Mouse (Mus musculus) cortical plate, adult 2 months (tissue): ENCODE measurements around the gene Rad9a.

Source experiments
- CTCF ChIP-seq: fragments of 200-500 bp; IDR thresholded peaks from 2 replicates; pipeline ENCODE4 v1.5.1; 2011; ENCODE audit warnings: mild to moderate bottlenecking, control low read depth, low read length; ENCODE audit not compliant: insufficient read depth; ENCODE audit errors: extremely low read depth
- POLR2A ChIP-seq: fragments of 200-500 bp; IDR thresholded peaks from 2 replicates; pipeline ENCODE4 v1.6.1; 2011; ENCODE audit warnings: mild to moderate bottlenecking, low read length, control low read depth; ENCODE audit not compliant: insufficient read depth; ENCODE audit errors: extremely low read depth

- TF ChIP-seq POLR2A = no peak
- TF ChIP-seq CTCF = no peak
These were observed 12.3 kb downstream of the Rad9a start for GRCm38 (mm10) chr19:4189051-4189620.
